Mouse (Mus musculus) midbrain, embryonic 16.5 days (tissue): ENCODE measurements around the gene Slc39a3. TPM values are rescaled to one million over a fixed set of nuclear protein-coding genes. Genes with fewer than 3 reads are reported as not detected.

Experiments used
- ATAC-seq: fragments of 200-750 bp; cut with Nextera tagmentation; 2 replicates; pipeline ENCODE4 v1.8.0; 2017; ENCODE audit warnings: moderate TSS enrichment
- H3K27ac ChIP-seq: fragments of 300-500 bp; sonication (generic); 2 replicates; pipeline ENCODE4 v1.5.1; 2014; ENCODE audit warnings: mild to moderate bottlenecking, low read length, mixed read lengths
- H3K27me3 ChIP-seq: fragments of 300-500 bp; sonication (generic); 2 replicates; pipeline ENCODE4 v1.6.1; 2014; ENCODE audit warnings: low read depth, low read length, mixed read lengths; ENCODE audit not compliant: control insufficient read depth, insufficient read depth
- H3K36me3 ChIP-seq: fragments of 300-500 bp; sonication (generic); 2 replicates; pipeline ENCODE4 v1.6.1; 2014; ENCODE audit warnings: mild to moderate bottlenecking, low read length, moderate library complexity, mixed read lengths; ENCODE audit not compliant: control insufficient read depth, insufficient read depth
- H3K4me1 ChIP-seq: fragments of 300-500 bp; sonication (generic); 2 replicates; pipeline ENCODE4 v1.6.1; 2014; ENCODE audit warnings: mild to moderate bottlenecking, low read length, mixed read lengths; ENCODE audit not compliant: control insufficient read depth, insufficient read depth
- H3K4me2 ChIP-seq: fragments of 300-500 bp; sonication (generic); 2 replicates; pipeline ENCODE4 v1.6.1; 2014; ENCODE audit warnings: mild to moderate bottlenecking, low read length, mixed read lengths
- H3K4me3 ChIP-seq: fragments of 300-500 bp; sonication (generic); 2 replicates; pipeline ENCODE4 v1.5.1; 2014; ENCODE audit warnings: low read depth, mild to moderate bottlenecking, low read length, moderate library complexity, mixed read lengths
- H3K9ac ChIP-seq: fragments of 300-500 bp; sonication (generic); 2 replicates; pipeline ENCODE4 v1.6.1; 2014; ENCODE audit warnings: low read depth, low read length, mixed read lengths
- H3K9me3 ChIP-seq: fragments of 300-500 bp; sonication (generic); replicated peaks from 2 replicates; pipeline ENCODE4 v1.6.1; 2014; ENCODE audit warnings: mild to moderate bottlenecking, low read length, mixed read lengths; ENCODE audit not compliant: control insufficient read depth, poor library complexity, severe bottlenecking
- WGBS: fragments of 180-500 bp; shearing (Covaris S2); extraction: QIAGEN DNeasy Blood & Tissue Kit; methylation state at CpG from one replicate; pipeline ENCODE4 v1.1.7; 2014; 5-methylcytosine and 5-hydroxymethylcytosine counted together
- polyA plus RNA-seq: library from polyadenylated mRNA; unstranded; fragments of >200 nt; fragmentation: Nextera tagmentation; extraction: Ambion mirVana; gene quantifications from 2 replicates; pipeline ENCODE4 v1.2.1, GENCODE M21; 2015

Gene Slc39a3
- polyA plus RNA-seq, 1 experiment from 2014 or later: 55.7 TPM

DNA sequence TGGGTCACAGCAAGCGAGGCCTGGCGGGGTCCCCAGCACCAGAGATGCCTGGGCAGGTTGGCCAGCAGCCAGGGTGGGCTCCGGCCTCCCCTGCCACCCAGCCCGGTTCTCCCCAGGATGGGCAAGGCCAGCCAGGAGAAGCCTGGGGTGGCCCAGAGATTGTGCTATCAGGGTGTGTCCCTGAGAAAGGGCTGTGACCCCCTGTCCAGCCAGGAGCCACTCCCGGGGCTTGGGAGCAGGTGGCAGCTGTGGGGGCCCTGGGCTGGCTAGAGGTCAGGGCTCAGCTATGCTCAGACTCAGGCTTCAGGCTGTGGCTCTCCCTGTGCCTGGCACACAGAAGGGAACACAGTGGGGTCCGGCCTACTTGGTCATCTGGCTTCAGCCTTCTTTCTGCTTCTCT is 17.5 kb downstream of the Slc39a3 start:
- Histone ChIP-seq H3K36me3 (0 out of 2 replicates have a peak, but pooled peaks cover 2% of the 10 kb centered on the region), H3K4me2 (no peak overlapping the region), H3K9me3 (no peaks in the 10 kb centered on the region), H3K4me3 (no peak overlapping the region), H3K4me1 (peaks cover 24% of the 10 kb centered on the region), H3K27ac (no peak overlapping the region), H3K9ac (no peak overlapping the region), H3K27me3 (no peaks in the 10 kb centered on the region)
- no peak for ATAC-seq
- 82% methylated on average over 6 of the region's 6 CpGs for WGBS

GRCm38 (mm10) chr10:81018326-81018725 is 18.9 kb downstream of the Slc39a3 start:
- Histone ChIP-seq H3K4me1 (peaks cover 17% of the 10 kb centered on the region), H3K4me2 (no peak overlapping the region), H3K9ac (no peak overlapping the region), H3K9me3 (no peaks in the 10 kb centered on the region), H3K36me3 (0 out of 2 replicates have a peak, but pooled peaks cover 2% of the 10 kb centered on the region), H3K27ac (no peak overlapping the region), H3K27me3 (no peaks in the 10 kb centered on the region), H3K4me3 (no peak overlapping the region)
- no peak for ATAC-seq
- WGBS: 39% methylated on average over 10 of the region's 10 CpGs

DNA sequence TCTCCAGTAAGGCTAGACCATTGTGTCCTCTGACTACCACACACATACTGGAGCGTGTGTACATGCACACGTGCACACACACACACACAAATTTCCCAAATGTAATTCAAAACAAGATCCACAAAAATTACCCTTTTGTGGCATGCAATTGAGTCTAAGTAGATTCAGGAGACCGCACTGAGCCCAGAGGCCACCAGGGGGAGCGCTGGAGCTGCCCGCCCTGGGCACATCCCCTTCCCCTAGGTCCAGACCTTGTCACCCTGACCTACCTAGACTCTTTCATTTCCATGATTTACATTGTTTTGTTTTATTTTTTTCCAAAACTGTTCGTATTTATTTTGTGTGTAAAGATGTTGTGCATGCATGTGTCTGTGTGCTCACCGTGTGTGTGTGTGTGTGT is 20.6 kb downstream of the Slc39a3 start:
- 10% methylated on average over 7 of the region's 7 CpGs for WGBS
- H3K9ac ChIP-seq: no peak overlapping the region
- ATAC-seq: no peak
- no peak overlapping the region for H3K27ac ChIP-seq
- H3K27me3 ChIP-seq: no peaks in the 10 kb centered on the region
- H3K4me1 ChIP-seq: peaks cover 10% of the 10 kb centered on the region
- no peak overlapping the region for H3K4me3 ChIP-seq
- no peaks in the 10 kb centered on the region for H3K9me3 ChIP-seq
- H3K4me2 ChIP-seq: no peak overlapping the region
- H3K36me3 ChIP-seq: no peaks in the 10 kb centered on the region

- Histone ChIP-seq H3K36me3 (no peaks in the 10 kb centered on the region), H3K9ac (no peak overlapping the region), H3K27me3 (no peaks in the 10 kb centered on the region), H3K4me3 (no peak overlapping the region), H3K4me2 (peak overlapping the region; percentile 54; the same call in 1 of the 2 replicates), H3K4me1 (peaks cover 6% of the 10 kb centered on the region), H3K27ac (no peak overlapping the region), H3K9me3 (no peaks in the 10 kb centered on the region)
- WGBS: 95% methylated on average over 2 of the region's 2 CpGs
- ATAC-seq: no peak
Observed at GRCm38 (mm10) chr10:81015666-81016065, 21.6 kb downstream of the Slc39a3 start.

- peak; percentile 95 for ATAC-seq
- Histone ChIP-seq H3K4me3 (peak within 1 kb of the TSS; percentile 38), H3K9me3 (no peaks in the 10 kb centered on the region), H3K27ac (no peak within 1 kb of the TSS), H3K27me3 (no peaks in the 10 kb centered on the region), H3K9ac (peak within 1 kb of the TSS; percentile 55), H3K4me2 (peak within 1 kb of the TSS; percentile 54), H3K36me3 (no peaks in the 10 kb centered on the region), H3K4me1 (peaks cover 6% of the 10 kb centered on the region)
- 8% methylated on average over 31 of the region's 31 CpGs for WGBS
Observed at GRCm38 (mm10) chr10:81014393-81015384, 22.5 kb downstream of the Slc39a3 start, which contains the start of gene Gng7. TSS of gene Gng7 (minus strand) at chr10:81014945.

DNA sequence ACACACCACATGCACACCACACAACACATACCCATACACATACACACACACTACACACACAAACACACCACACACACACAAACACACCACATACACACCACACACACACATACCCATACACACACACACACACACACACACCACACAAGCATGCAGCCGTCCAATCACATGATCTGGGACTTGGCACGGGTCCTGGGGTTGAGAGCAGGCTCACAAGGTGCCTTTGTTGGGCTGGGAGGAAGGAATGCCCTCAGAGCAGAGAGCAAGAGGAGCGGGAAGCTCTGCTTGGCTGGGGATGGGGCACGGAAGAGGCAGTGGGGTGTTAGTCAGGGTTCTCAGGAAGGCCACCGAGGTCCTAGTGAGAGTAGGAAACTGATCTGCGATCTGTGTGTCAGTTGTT is 26.4 kb downstream of the Slc39a3 start:
- H3K9me3 ChIP-seq: no peaks in the 10 kb centered on the region
- no peaks in the 10 kb centered on the region for H3K36me3 ChIP-seq
- H3K27me3 ChIP-seq: no peaks in the 10 kb centered on the region
- no peak overlapping the region for H3K4me3 ChIP-seq
- no peak overlapping the region for H3K4me2 ChIP-seq
- WGBS: 62% methylated on average over 6 of the region's 6 CpGs
- H3K4me1 ChIP-seq: peaks cover 6% of the 10 kb centered on the region
- no peak for ATAC-seq
- no peak overlapping the region for H3K27ac ChIP-seq
- H3K9ac ChIP-seq: no peak overlapping the region

GRCm38 (mm10) chr10:81007240-81007639 is 30.0 kb downstream of the Slc39a3 start:
- Histone ChIP-seq H3K27me3 (no peaks in the 10 kb centered on the region), H3K4me1 (no peaks in the 10 kb centered on the region), H3K36me3 (no peaks in the 10 kb centered on the region), H3K27ac (no peak overlapping the region), H3K9me3 (no peaks in the 10 kb centered on the region), H3K4me3 (no peak overlapping the region), H3K4me2 (no peak overlapping the region), H3K9ac (no peak overlapping the region)
- ATAC-seq: no peak
- WGBS: 40% methylated on average over 7 of the region's 7 CpGs

- H3K27ac ChIP-seq: no peak overlapping the region
- no peaks in the 10 kb centered on the region for H3K36me3 ChIP-seq
- no peaks in the 10 kb centered on the region; the same call in 1 of the 2 replicates for H3K4me1 ChIP-seq
- no peaks in the 10 kb centered on the region for H3K27me3 ChIP-seq
- no peaks in the 10 kb centered on the region for H3K9me3 ChIP-seq
- no peak overlapping the region for H3K4me3 ChIP-seq
- H3K9ac ChIP-seq: no peak overlapping the region
- 90% methylated on average over 7 of the region's 7 CpGs for WGBS
- no peak overlapping the region for H3K4me2 ChIP-seq
- ATAC-seq: no peak
Observed at GRCm38 (mm10) chr10:81006005-81006677, 31.1 kb downstream of the Slc39a3 start.
